Mouse (Mus musculus) neural tube, embryonic 13.5 days (tissue): ENCODE data around the gene Rabep2. TPM values are rescaled to one million over a fixed set of nuclear protein-coding genes. Genes with fewer than 3 reads are reported as not detected.

Experiments used
- ATAC-seq: fragments of 200-750 bp; cut with Nextera tagmentation; 2 replicates; pipeline ENCODE4 v1.8.0; 2017; ENCODE audit warnings: low read depth, mild to moderate bottlenecking, moderate TSS enrichment, moderate library complexity
- H3K27ac ChIP-seq: fragments of 300-500 bp; sonication (generic); replicated peaks from 2 replicates; pipeline ENCODE4 v1.5.1; 2015; ENCODE audit warnings: moderate library complexity, mild to moderate bottlenecking, inconsistent platforms
- H3K27me3 ChIP-seq: fragments of 300-500 bp; sonication (generic); 2 replicates; pipeline ENCODE4 v1.6.1; 2015; ENCODE audit warnings: mild to moderate bottlenecking, inconsistent platforms
- H3K36me3 ChIP-seq: fragments of 300-500 bp; sonication (generic); 2 replicates; pipeline ENCODE4 v1.6.1; 2015; ENCODE audit warnings: mild to moderate bottlenecking, inconsistent platforms
- H3K4me1 ChIP-seq: fragments of 300-500 bp; sonication (generic); replicated peaks from 2 replicates; pipeline ENCODE4 v1.6.1; 2015; ENCODE audit warnings: inconsistent platforms
- H3K4me2 ChIP-seq: fragments of 300-500 bp; sonication (generic); 2 replicates; pipeline ENCODE4 v1.6.1; 2015; ENCODE audit warnings: inconsistent platforms, mild to moderate bottlenecking, moderate library complexity
- H3K4me3 ChIP-seq: fragments of 300-500 bp; sonication (generic); 2 replicates; pipeline ENCODE4 v1.5.1; 2015; ENCODE audit warnings: mild to moderate bottlenecking, inconsistent platforms
- H3K9ac ChIP-seq: fragments of 300-500 bp; sonication (generic); 2 replicates; pipeline ENCODE4 v1.6.1; 2015; ENCODE audit warnings: moderate library complexity, mild to moderate bottlenecking, inconsistent platforms
- H3K9me3 ChIP-seq: fragments of 300-500 bp; sonication (generic); 2 replicates; pipeline ENCODE4 v1.6.1; 2016; ENCODE audit warnings: inconsistent platforms
- WGBS: fragments of 180-500 bp; shearing (Covaris S2); methylation state at CpG from one replicate; pipeline ENCODE4 v1.1.7; 2015; 5-methylcytosine and 5-hydroxymethylcytosine counted together
- polyA plus RNA-seq: library from polyadenylated mRNA; unstranded; fragments of >200 nt; fragmentation: Nextera tagmentation; extraction: Ambion mirVana; gene quantifications from 2 replicates; pipeline ENCODE4 v1.2.1, GENCODE M21; 2015

Rabep2 gene
- polyA plus RNA-seq, 1 experiment from 2014 or later: 25.6 TPM

DNA sequence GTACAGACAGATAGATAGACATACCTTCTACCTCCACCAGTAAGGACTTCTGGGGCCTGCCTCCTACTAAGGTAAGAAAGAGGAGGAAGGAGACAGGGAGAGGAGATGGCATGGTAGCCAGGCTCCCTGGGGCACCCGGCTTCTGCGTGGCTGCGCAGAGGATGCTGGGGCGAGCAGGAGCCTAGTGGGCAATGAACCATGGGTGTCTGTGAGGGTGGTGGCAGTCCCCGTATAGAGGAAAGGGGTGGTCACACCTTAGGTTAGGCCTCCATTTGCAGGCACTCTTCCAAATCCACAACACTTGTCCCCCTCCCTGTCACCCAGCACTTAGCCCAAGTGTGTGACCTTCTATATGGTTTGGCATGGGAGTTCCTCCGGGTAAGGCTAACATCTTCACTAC is 13.8 kb upstream of the Rabep2 start, which contains the start of gene Cd19:
Gene Cd19 (minus strand): TSS at position 165 of the 400 bp plus-strand sequence.
- no peak within 1 kb of the TSS for H3K4me3 ChIP-seq
- ATAC-seq: no peak
- WGBS: 93% methylated on average over 6 of the region's 6 CpGs
- 0 out of 2 replicates have a peak, but pooled peaks cover 3% of the 10 kb centered on the region for H3K27me3 ChIP-seq
- H3K27ac ChIP-seq: no peak within 1 kb of the TSS
- no peaks in the 10 kb centered on the region; the same call in 1 of the 2 replicates for H3K4me1 ChIP-seq
- no peaks in the 10 kb centered on the region for H3K36me3 ChIP-seq
- H3K9ac ChIP-seq: no peak within 1 kb of the TSS
- no peak within 1 kb of the TSS for H3K4me2 ChIP-seq
- no peaks in the 10 kb centered on the region for H3K9me3 ChIP-seq

DNA sequence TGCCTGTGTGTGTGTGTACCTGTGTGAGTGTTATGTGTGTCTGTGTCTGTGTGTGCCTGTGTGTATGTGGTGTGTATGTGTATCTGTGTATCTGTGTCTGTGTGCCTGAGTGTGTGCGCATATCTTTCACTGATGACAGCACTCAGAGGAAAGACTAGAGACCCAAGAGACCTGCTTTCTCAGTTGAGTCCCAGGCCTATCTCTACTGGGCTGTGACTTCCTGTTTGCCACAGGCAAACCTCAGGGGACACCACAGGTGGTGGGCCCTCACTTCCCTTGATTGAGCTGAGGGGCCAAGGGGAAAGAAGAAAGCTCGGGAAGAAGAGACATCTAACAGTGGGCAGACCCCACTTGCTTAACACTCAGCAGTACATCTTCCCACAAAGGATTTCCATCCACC is 11.9 kb upstream of the Rabep2 start:
- 62% methylated on average over 2 of the region's 2 CpGs for WGBS
- ATAC-seq: no peak
- H3K36me3 ChIP-seq: no peaks in the 10 kb centered on the region
- no peak overlapping the region for H3K27ac ChIP-seq
- no peaks in the 10 kb centered on the region; the same call in 1 of the 2 replicates for H3K4me1 ChIP-seq
- H3K4me2 ChIP-seq: no peak overlapping the region
- H3K9me3 ChIP-seq: no peaks in the 10 kb centered on the region
- H3K9ac ChIP-seq: no peak overlapping the region
- no peak overlapping the region for H3K4me3 ChIP-seq
- H3K27me3 ChIP-seq: no peaks in the 10 kb centered on the region

DNA sequence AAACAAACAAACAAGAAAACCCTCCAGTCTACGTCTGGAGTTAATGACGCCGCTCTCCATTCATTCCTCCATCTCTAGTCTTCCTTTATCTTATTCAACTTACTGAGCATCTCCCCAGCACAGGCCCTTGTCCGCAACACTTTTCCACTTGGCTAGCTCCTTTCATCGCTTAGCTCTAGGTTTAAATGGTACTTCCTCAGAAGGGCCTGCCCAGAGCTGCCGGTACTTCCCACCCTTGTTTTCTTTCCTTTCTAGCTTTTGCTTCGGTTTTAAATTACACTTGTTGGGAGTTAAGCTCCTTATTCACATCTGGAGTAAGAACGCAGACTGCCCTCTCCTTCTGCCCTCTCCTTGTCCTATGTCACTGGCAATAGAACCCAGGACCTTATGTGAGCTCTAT is 11.5 kb upstream of the Rabep2 start:
- Histone ChIP-seq H3K4me3 (no peak overlapping the region), H3K9me3 (no peaks in the 10 kb centered on the region), H3K4me2 (no peak overlapping the region), H3K9ac (no peak overlapping the region), H3K27me3 (no peaks in the 10 kb centered on the region), H3K27ac (no peak overlapping the region), H3K4me1 (no peaks in the 10 kb centered on the region; the same call in 1 of the 2 replicates), H3K36me3 (no peaks in the 10 kb centered on the region)
- WGBS: 25% methylated on average over 8 of the region's 8 CpGs
- ATAC-seq: no peak

DNA sequence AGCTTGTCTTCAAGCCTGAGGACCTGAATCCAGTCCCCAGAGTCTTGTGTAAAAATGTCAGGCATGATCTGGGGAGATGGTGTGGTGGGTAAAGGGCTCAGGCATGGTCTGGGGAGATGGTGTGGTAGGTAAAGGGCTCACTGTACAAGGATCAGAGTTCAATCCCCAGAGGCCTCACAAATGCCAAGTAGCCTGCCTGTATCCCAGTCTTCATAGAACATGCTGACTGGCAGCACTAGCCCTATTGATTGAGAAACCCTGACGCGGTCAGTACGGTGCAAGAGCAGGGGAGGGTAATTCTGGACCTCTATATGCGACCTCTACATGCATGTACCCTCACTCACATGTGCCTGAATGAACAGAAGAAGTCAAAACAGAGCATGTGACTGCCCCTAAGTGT is 11.0 kb upstream of the Rabep2 start:
- no peaks in the 10 kb centered on the region for H3K36me3 ChIP-seq
- WGBS: 91% methylated on average over 4 of the region's 4 CpGs
- ATAC-seq: no peak
- H3K4me3 ChIP-seq: no peak overlapping the region
- no peak overlapping the region for H3K9ac ChIP-seq
- no peaks in the 10 kb centered on the region for H3K9me3 ChIP-seq
- no peak overlapping the region for H3K27ac ChIP-seq
- no peaks in the 10 kb centered on the region for H3K27me3 ChIP-seq
- H3K4me1 ChIP-seq: no peaks in the 10 kb centered on the region; the same call in 1 of the 2 replicates
- H3K4me2 ChIP-seq: no peak overlapping the region

GRCm38 (mm10) chr7:126418496-126418895 is 10.1 kb upstream of the Rabep2 start:
- H3K9ac ChIP-seq: no peak overlapping the region
- no peaks in the 10 kb centered on the region; the same call in 1 of the 2 replicates for H3K4me1 ChIP-seq
- no peaks in the 10 kb centered on the region for H3K27me3 ChIP-seq
- WGBS: 76% methylated on average over 3 of the region's 3 CpGs
- no peak for ATAC-seq
- H3K9me3 ChIP-seq: no peaks in the 10 kb centered on the region
- H3K36me3 ChIP-seq: no peaks in the 10 kb centered on the region
- no peak overlapping the region for H3K4me2 ChIP-seq
- H3K4me3 ChIP-seq: no peak overlapping the region
- no peak overlapping the region for H3K27ac ChIP-seq

- H3K4me2 ChIP-seq: no peak overlapping the region
- H3K27ac ChIP-seq: no peak overlapping the region
- ATAC-seq: no peak
- H3K4me3 ChIP-seq: no peak overlapping the region
- no peaks in the 10 kb centered on the region for H3K9me3 ChIP-seq
- no peak overlapping the region for H3K9ac ChIP-seq
- 89% methylated on average over 5 of the region's 5 CpGs for WGBS
- no peaks in the 10 kb centered on the region for H3K36me3 ChIP-seq
- no peaks in the 10 kb centered on the region; the same call in 1 of the 2 replicates for H3K4me1 ChIP-seq
- no peaks in the 10 kb centered on the region for H3K27me3 ChIP-seq
These were observed 6.8 kb upstream of the Rabep2 start for GRCm38 (mm10) chr7:126421756-126422155.

- Histone ChIP-seq H3K4me3 (no peak overlapping the region), H3K9me3 (no peaks in the 10 kb centered on the region), H3K27ac (no peak overlapping the region), H3K36me3 (no peaks in the 10 kb centered on the region), H3K4me1 (peaks cover 12% of the 10 kb centered on the region), H3K9ac (no peak overlapping the region), H3K27me3 (no peaks in the 10 kb centered on the region), H3K4me2 (no peak overlapping the region)
- ATAC-seq: no peak
- 81% methylated on average over 6 of the region's 6 CpGs for WGBS
These were observed 4.4 kb upstream of the Rabep2 start for GRCm38 (mm10) chr7:126424161-126424560.

- 0 out of 2 replicates have a peak, but pooled peaks cover under 1% of the 10 kb centered on the region for H3K36me3 ChIP-seq
- H3K4me2 ChIP-seq: peak overlapping the region; percentile 79; the same call in 1 of the 2 replicates
- H3K4me1 ChIP-seq: peaks cover 22% of the 10 kb centered on the region
- ATAC-seq: no peak
- H3K4me3 ChIP-seq: no peak overlapping the region
- no peak overlapping the region for H3K9ac ChIP-seq
- no peak overlapping the region for H3K27ac ChIP-seq
- no peaks in the 10 kb centered on the region for H3K27me3 ChIP-seq
- H3K9me3 ChIP-seq: no peaks in the 10 kb centered on the region
- 58% methylated on average over 12 of the region's 13 CpGs for WGBS
These were observed 1.2 kb upstream of the Rabep2 start for GRCm38 (mm10) chr7:126427323-126427860.

GRCm38 (mm10) chr7:126428154-126428553 is 405 bp upstream of the Rabep2 start:
- Histone ChIP-seq H3K4me2 (peak overlapping the region; percentile 79), H3K9ac (peak overlapping the region; percentile 90), H3K27ac (peak overlapping the region; percentile 93), H3K4me3 (peak overlapping the region; percentile 71), H3K36me3 (0 out of 2 replicates have a peak, but pooled peaks cover 6% of the 10 kb centered on the region), H3K9me3 (no peaks in the 10 kb centered on the region), H3K27me3 (no peaks in the 10 kb centered on the region), H3K4me1 (peaks cover 22% of the 10 kb centered on the region)
- ATAC-seq: no peak
- 14% methylated on average over 4 of the region's 4 CpGs for WGBS

DNA sequence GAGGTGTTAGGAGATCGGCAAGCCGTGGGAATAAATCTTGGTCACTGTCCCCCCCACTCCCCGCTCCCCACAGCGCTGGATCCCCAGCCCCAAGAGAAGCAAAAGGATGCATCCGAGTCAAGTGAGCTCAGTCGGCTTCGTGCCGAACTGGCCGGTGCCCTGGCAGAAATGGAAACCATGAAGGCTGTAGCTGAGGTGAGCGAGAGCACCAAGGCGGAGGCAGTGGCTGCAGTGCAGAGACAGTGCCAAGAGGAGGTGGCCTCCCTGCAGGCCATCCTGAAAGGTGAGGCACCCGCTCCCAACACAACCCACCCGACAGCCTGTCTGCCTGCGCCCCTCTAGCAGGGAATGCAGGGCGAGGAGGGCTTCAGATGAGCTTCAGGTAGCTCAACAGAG is 942 bp downstream of the Rabep2 start:
- Histone ChIP-seq H3K9me3 (no peaks in the 10 kb centered on the region), H3K27ac (no peak overlapping the region), H3K4me1 (peaks cover 22% of the 10 kb centered on the region), H3K4me3 (peak overlapping the region; percentile 71), H3K9ac (peak overlapping the region; percentile 90), H3K36me3 (peaks cover 16% of the 10 kb centered on the region; the same call in 1 of the 2 replicates), H3K4me2 (peak overlapping the region; percentile 79), H3K27me3 (no peaks in the 10 kb centered on the region)
- peak; percentile 43 for ATAC-seq
- 29% methylated on average over 15 of the region's 15 CpGs for WGBS

DNA sequence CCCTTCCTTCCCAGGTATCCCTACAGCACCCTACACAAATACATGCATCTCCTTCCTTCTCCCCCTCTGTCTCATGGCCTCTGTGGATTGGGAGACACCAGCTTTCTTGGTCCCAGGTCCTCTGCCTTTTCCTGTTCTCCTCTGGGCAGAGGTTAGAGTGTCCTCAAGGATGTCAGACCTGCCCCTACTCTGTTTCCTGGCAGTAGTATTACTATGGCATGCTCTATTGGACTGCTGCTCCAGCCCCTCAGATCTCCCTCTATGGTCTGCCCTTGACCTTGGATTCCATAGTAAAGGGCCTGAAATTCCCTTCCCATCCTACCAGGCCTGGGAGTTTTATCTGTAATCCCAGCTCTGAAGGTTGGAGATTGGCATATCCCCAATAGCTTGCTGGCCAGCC is 1.6 kb downstream of the Rabep2 start:
- H3K27me3 ChIP-seq: no peaks in the 10 kb centered on the region
- no peak for ATAC-seq
- peaks cover 22% of the 10 kb centered on the region for H3K4me1 ChIP-seq
- H3K9me3 ChIP-seq: no peaks in the 10 kb centered on the region
- no peak overlapping the region for H3K4me2 ChIP-seq
- peak overlapping the region; percentile 90; the same call in 1 of the 2 replicates for H3K9ac ChIP-seq
- peaks cover 20% of the 10 kb centered on the region; the same call in 1 of the 2 replicates for H3K36me3 ChIP-seq
- no peak overlapping the region for H3K27ac ChIP-seq
- H3K4me3 ChIP-seq: no peak overlapping the region

DNA sequence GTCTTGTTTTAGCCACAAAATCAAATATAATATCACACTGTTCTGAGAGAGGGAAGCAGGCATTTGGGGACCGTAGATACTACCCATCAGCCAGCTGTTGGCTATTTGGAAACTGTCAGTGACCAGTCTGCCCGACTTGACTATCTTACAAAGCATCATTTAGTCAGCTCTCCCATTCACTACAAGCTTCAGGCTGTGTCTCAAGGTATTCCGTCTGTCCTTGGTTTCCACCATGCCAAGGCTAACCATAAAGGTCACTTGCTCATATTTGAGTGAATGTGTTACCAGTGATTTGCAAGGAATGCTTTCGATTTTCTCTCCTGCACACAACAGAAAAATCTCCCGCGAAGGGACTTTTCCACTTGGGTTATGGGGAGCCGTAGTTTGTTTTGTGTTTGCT is 6.2 kb downstream of the Rabep2 start:
- H3K36me3 ChIP-seq: peaks cover 20% of the 10 kb centered on the region; the same call in 1 of the 2 replicates
- H3K9me3 ChIP-seq: no peaks in the 10 kb centered on the region
- no peak overlapping the region for H3K27ac ChIP-seq
- WGBS: 91% methylated on average over 7 of the region's 7 CpGs
- no peak overlapping the region for H3K9ac ChIP-seq
- peaks cover 5% of the 10 kb centered on the region for H3K4me1 ChIP-seq
- H3K27me3 ChIP-seq: no peaks in the 10 kb centered on the region
- H3K4me2 ChIP-seq: no peak overlapping the region
- H3K4me3 ChIP-seq: no peak overlapping the region
- no peak for ATAC-seq

- Histone ChIP-seq H3K4me3 (no peak overlapping the region), H3K9me3 (no peaks in the 10 kb centered on the region), H3K27me3 (no peaks in the 10 kb centered on the region), H3K4me1 (no peaks in the 10 kb centered on the region), H3K4me2 (no peak overlapping the region), H3K36me3 (peaks cover 28% of the 10 kb centered on the region; the same call in 1 of the 2 replicates), H3K27ac (no peak overlapping the region), H3K9ac (no peak overlapping the region)
- no peak for ATAC-seq
- WGBS: 81% methylated on average over 3 of the region's 3 CpGs
These were observed 7.2 kb downstream of the Rabep2 start for GRCm38 (mm10) chr7:126435801-126436200.
